Mouse (Mus musculus) CH12.LX (cell line): Measurements from ENCODE around the gene Serbp1. TPM values are rescaled to one million over a fixed set of nuclear protein-coding genes. Genes with fewer than 3 reads are reported as not detected.

Experiments
- DNase-seq: peaks from one replicate; pipeline ENCODE4 v3.0.0-alpha.2; 2013; ENCODE audit errors: extremely low read depth
- H3K27ac ChIP-seq: 2 replicates; pipeline ENCODE4 v1.5.1; 2012; ENCODE audit warnings: low read depth, mild to moderate bottlenecking, control low read depth, moderate library complexity; ENCODE audit not compliant: insufficient read depth
- H3K27me3 ChIP-seq: replicated peaks from 2 replicates; pipeline ENCODE3; 2012; ENCODE audit warnings: inconsistent platforms
- H3K36me3 ChIP-seq, 2 experiments: replicated peaks in 1 of 2; 2 replicates each; pipeline versions ENCODE3 to v1.6.1; 2012; ENCODE audit warnings: inconsistent platforms in 1 of 2, low read length in 1 of 2, mild to moderate bottlenecking in 1 of 2, mixed read lengths in 1 of 2, moderate library complexity in 1 of 2; ENCODE audit not compliant: control insufficient read depth in 1 of 2, insufficient read depth in 1 of 2
- H3K4me1 ChIP-seq, 2 experiments: 2 replicates each; pipeline ENCODE4 v1.6.1; 2012; ENCODE audit warnings: inconsistent platforms in 1 of 2, moderate library complexity in 1 of 2; ENCODE audit not compliant: insufficient read depth in 2 of 2, control insufficient read depth in 1 of 2
- H3K4me2 ChIP-seq: 2 replicates; pipeline ENCODE4 v1.6.1; 2012; ENCODE audit warnings: low read depth, mild to moderate bottlenecking, control low read depth; ENCODE audit not compliant: poor library complexity, insufficient read depth, severe bottlenecking
- H3K4me3 ChIP-seq, 3 experiments: fragments of 150-350 bp in 1 of 3; sonication (generic) in 1 of 3; replicated peaks in 1 of 3; 2 replicates each; pipeline versions ENCODE3 to v1.5.1; 2011 to 2012; ENCODE audit warnings: low read depth in 2 of 3, low read length in 2 of 3, mild to moderate bottlenecking in 2 of 3, moderate library complexity in 2 of 3, control low read depth in 1 of 3, improper control_type of control experiment in 1 of 3, inconsistent platforms in 1 of 3, mixed read lengths in 1 of 3; ENCODE audit not compliant: poor library complexity in 1 of 3
- H3K79me2 ChIP-seq: replicated peaks from 2 replicates; pipeline ENCODE4 v1.6.1; 2012; ENCODE audit warnings: mild to moderate bottlenecking, moderate library complexity; ENCODE audit not compliant: control insufficient read depth, poor library complexity, insufficient read depth, severe bottlenecking; ENCODE audit errors: extremely low read depth
- H3K9ac ChIP-seq: 2 replicates; pipeline ENCODE4 v1.6.1; 2012; ENCODE audit warnings: low read depth, mild to moderate bottlenecking, control low read depth, moderate library complexity; ENCODE audit not compliant: insufficient read depth
- H3K9me3 ChIP-seq: replicated peaks from 2 replicates; pipeline ENCODE3; 2012; ENCODE audit warnings: low read length, inconsistent platforms, mixed read lengths
- BHLHE40 ChIP-seq: IDR thresholded peaks from 2 replicates; pipeline ENCODE4 v1.6.1; 2011; ENCODE audit warnings: mild to moderate bottlenecking, low read depth, low read length, improper control_type of control experiment
- CHD1 ChIP-seq: IDR thresholded peaks from 2 replicates; pipeline ENCODE4 v1.6.1; 2012; ENCODE audit warnings: low read depth, low read length, improper control_type of control experiment, inconsistent platforms
- CHD2 ChIP-seq: IDR thresholded peaks from 2 replicates; pipeline ENCODE4 v1.6.1; 2011; ENCODE audit warnings: low read length, improper control_type of control experiment
- E2F4 ChIP-seq: IDR thresholded peaks from 2 replicates; pipeline ENCODE4 v1.6.1; 2011; ENCODE audit warnings: low read depth, low read length, improper control_type of control experiment; ENCODE audit not compliant: insufficient replicate concordance
- ELF1 ChIP-seq: IDR thresholded peaks from 2 replicates; pipeline ENCODE4 v1.6.1; 2014; ENCODE audit warnings: low read depth, mild to moderate bottlenecking, inconsistent platforms, low read length, improper control_type of control experiment
- EP300 ChIP-seq: IDR thresholded peaks from 2 replicates; pipeline ENCODE4 v1.6.1; 2011; ENCODE audit warnings: low read length, improper control_type of control experiment
- IRF4 ChIP-seq: IDR thresholded peaks from 2 replicates; pipeline ENCODE4 v1.6.1; 2014; ENCODE audit warnings: low read depth, mild to moderate bottlenecking, inconsistent platforms, low read length, improper control_type of control experiment
- JUN ChIP-seq: IDR thresholded peaks from 2 replicates; pipeline ENCODE4 v1.6.1; 2011; ENCODE audit warnings: low read depth, mild to moderate bottlenecking, low read length, improper control_type of control experiment, moderate library complexity; ENCODE audit not compliant: insufficient read depth
- KAT2A ChIP-seq: IDR thresholded peaks from 2 replicates; pipeline ENCODE4 v1.6.1; 2012; ENCODE audit warnings: low read length, improper control_type of control experiment, inconsistent platforms; ENCODE audit not compliant: insufficient replicate concordance
- MAFK ChIP-seq: IDR thresholded peaks from 2 replicates; pipeline ENCODE4 v1.6.1; 2011; ENCODE audit warnings: low read length, improper control_type of control experiment; ENCODE audit not compliant: insufficient replicate concordance
- MYC ChIP-seq: IDR thresholded peaks from 2 replicates; pipeline ENCODE4 v1.6.1; 2011; ENCODE audit warnings: low read depth, mild to moderate bottlenecking, improper control_type of control experiment, low read length
- NELFE ChIP-seq: IDR thresholded peaks from 2 replicates; pipeline ENCODE4 v1.6.1; 2011; ENCODE audit warnings: low read depth, low read length, improper control_type of control experiment
- NRF1 ChIP-seq: IDR thresholded peaks from 2 replicates; pipeline ENCODE4 v1.6.1; 2014; ENCODE audit warnings: low read depth, mild to moderate bottlenecking, inconsistent platforms, low read length, improper control_type of control experiment, moderate library complexity
- POLR2A ChIP-seq: IDR thresholded peaks from 2 replicates; pipeline ENCODE4 v1.6.1; 2011; ENCODE audit warnings: low read depth, mild to moderate bottlenecking, improper control_type of control experiment, low read length
- POLR2AphosphoS2 ChIP-seq: IDR thresholded peaks from 2 replicates; pipeline ENCODE4 v1.6.1; 2011; ENCODE audit warnings: low read depth, low read length, improper control_type of control experiment
- RAD21 ChIP-seq: IDR thresholded peaks from 2 replicates; pipeline ENCODE4 v1.6.1; 2011; ENCODE audit warnings: low read depth, mild to moderate bottlenecking, low read length, improper control_type of control experiment, moderate library complexity
- RCOR1 ChIP-seq: conservative IDR thresholded peaks from 2 replicates; pipeline ENCODE4 v1.6.1; 2012; ENCODE audit warnings: low read depth, mild to moderate bottlenecking, inconsistent platforms, low read length, improper control_type of control experiment
- TBP ChIP-seq: conservative IDR thresholded peaks from 2 replicates; pipeline ENCODE4 v1.6.1; 2011; ENCODE audit warnings: low read depth, low read length, improper control_type of control experiment
- TCF12 ChIP-seq: IDR thresholded peaks from 2 replicates; pipeline ENCODE4 v1.6.1; 2014; ENCODE audit warnings: low read depth, mild to moderate bottlenecking, inconsistent platforms, low read length, improper control_type of control experiment
- UBTF ChIP-seq: IDR thresholded peaks from 2 replicates; pipeline ENCODE4 v1.6.1; 2012; ENCODE audit warnings: low read depth, mild to moderate bottlenecking, inconsistent platforms, low read length, improper control_type of control experiment, moderate library complexity
- USF1 ChIP-seq: IDR thresholded peaks from 2 replicates; pipeline ENCODE4 v1.6.1; 2014; ENCODE audit warnings: low read depth, mild to moderate bottlenecking, inconsistent platforms, low read length, improper control_type of control experiment
- ZMIZ1 ChIP-seq: IDR thresholded peaks from 2 replicates; pipeline ENCODE4 v1.6.1; 2012; ENCODE audit warnings: low read depth, mild to moderate bottlenecking, inconsistent platforms, low read length, improper control_type of control experiment
- dilution Hi-C: fragments of 300-500 bp; cut with MboI; formaldehyde crosslinking; loops from 2 replicates; pipeline ENCODE4 v1.14.3; 2020; ENCODE audit warnings: low sequenced_read_pairs; ENCODE audit not compliant: extremely low pct_unique_long_range_greater_than_20kb, extremely low pct_ligation_motif_present
- in situ Hi-C: fragments of 300-500 bp; cut with MboI; formaldehyde crosslinking; loops from 3 replicates; pipeline ENCODE4 v1.14.3; 2019; ENCODE audit warnings: low sequenced_read_pairs, low pct_ligation_motif_present, low pct_unique_long_range_greater_than_20kb, mixed read lengths
- polyA plus RNA-seq: library from polyadenylated mRNA; unstranded; fragments of >175 nt; gene quantifications from 2 replicates; pipeline ENCODE4 v1.2.1, GENCODE M21; 2012; ENCODE audit warnings: low read depth; ENCODE audit not compliant: insufficient read length
- total RNA-seq, 2 experiments: library from RNA; depleted of rRNA; stranded (reverse); fragments of 300-350 nt in 1 of 2; fragments of >200 nt in 1 of 2; gene quantifications; 2 replicates each; pipeline ENCODE4 v1.2.3; 2012 to 2014

Serbp1 gene
- total and polyA plus RNA-seq, 3 experiments: 828 to 2,454 (median 835) TPM

DNA sequence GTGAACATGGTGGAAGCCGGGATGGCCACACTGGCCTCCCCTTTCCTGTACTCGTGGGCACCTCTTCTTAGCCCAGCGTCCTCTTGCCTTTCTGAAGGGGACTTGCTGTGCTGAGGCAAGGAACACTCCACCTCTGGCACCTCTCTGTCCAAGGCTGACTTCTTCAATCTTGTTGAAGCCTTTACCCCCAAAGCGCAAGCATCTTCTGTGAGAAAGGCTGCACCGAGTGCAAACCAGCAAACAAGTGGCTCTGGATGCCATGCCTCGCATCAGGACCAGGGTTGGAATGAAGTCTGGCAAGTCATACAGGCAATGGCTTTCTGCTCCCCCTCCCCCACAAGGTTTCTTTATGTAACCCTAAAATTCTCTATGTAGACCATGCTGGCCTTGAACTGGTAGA is 43.4 kb upstream of the Serbp1 start:
- Histone ChIP-seq H3K79me2 (no peaks in the 10 kb centered on the region), H3K4me2 (no peak overlapping the region), H3K4me1 (0 out of 4 replicates have a peak, but pooled peaks cover 0 to 2% of the 10 kb centered on the region in 2 experiments), H3K27ac (no peak overlapping the region), H3K27me3 (no peaks in the 10 kb centered on the region), H3K4me3 (no peak overlapping the region), H3K9me3 (no peaks in the 10 kb centered on the region), H3K36me3 (no peaks in the 10 kb centered on the region), H3K9ac (no peak overlapping the region)
- no peak for DNase-seq
- in situ Hi-C loops: no loop called here
- TF ChIP-seq TCF12 (no peak), POLR2AphosphoS2 (no peak), RCOR1 (no peak), ZMIZ1 (no peak), USF1 (no peak), CHD2 (no peak), E2F4 (no peak), IRF4 (no peak), EP300 (no peak), KAT2A (no peak), MAFK (no peak), POLR2A (no peak)
- dilution Hi-C loops: no loop called here

DNA sequence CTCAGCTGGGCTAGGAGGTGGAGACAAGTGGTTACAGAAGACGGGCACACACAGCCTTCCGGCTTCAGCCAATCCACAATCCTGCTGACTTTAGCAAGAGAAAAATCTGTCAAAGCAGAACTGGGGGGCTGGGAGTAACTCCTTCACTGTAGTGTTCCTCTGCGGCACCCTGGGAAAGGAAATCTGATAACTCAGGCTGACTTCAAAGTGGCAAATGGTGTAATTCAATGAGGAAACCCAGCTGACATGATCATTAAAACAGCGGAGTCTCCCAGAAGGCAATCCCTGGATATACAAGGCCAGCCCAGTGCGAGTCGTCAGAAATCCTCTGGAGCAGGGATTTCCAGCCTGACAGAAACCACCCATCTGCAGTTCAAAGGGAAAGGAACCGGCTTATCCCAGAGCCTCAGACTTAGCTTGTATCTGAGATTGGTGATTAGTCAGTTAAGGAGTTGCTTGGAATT is 42.8 kb upstream of the Serbp1 start:
- no peak for TF ChIP-seq ELF1
- no peak for TF ChIP-seq EP300
- no peak for TF ChIP-seq KAT2A
- no peak for TF ChIP-seq IRF4
- TF ChIP-seq UBTF: no peak
- no peak for TF ChIP-seq NELFE
- no peak for TF ChIP-seq TBP
- no peak for TF ChIP-seq BHLHE40
- no peak for TF ChIP-seq CHD1
- TF ChIP-seq RAD21: no peak
- no peak for TF ChIP-seq MYC
- no peak for TF ChIP-seq JUN
- TF ChIP-seq NRF1: no peak
- no peak for TF ChIP-seq E2F4
- Histone ChIP-seq H3K4me3 (no peak overlapping the region), H3K4me1 (0 out of 4 replicates have a peak, but pooled peaks cover 0 to 2% of the 10 kb centered on the region in 2 experiments), H3K4me2 (no peak overlapping the region), H3K27ac (no peak overlapping the region), H3K36me3 (no peaks in the 10 kb centered on the region), H3K9me3 (no peaks in the 10 kb centered on the region), H3K27me3 (no peaks in the 10 kb centered on the region), H3K79me2 (no peaks in the 10 kb centered on the region), H3K9ac (no peak overlapping the region)
- in situ Hi-C loops (no loop called here), dilution Hi-C loops (no loop called here)
- DNase-seq: no peak
